Mouse (Mus musculus) frontal cortex, postnatal 25 days (tissue): ENCODE measurements at regions not wholly inside any gene's neighbourhood (a gene's known extent, or its start where the extent isn't known, plus 50 kb on each side); places are given as distances from the start of the nearest gene placed in this dataset.

Experiments used
- DNase-seq, 2 experiments: peaks; one replicate each; pipeline ENCODE4 v3.0.0; 2022; ENCODE audit warnings: low spot score in 2 of 2

DNA sequence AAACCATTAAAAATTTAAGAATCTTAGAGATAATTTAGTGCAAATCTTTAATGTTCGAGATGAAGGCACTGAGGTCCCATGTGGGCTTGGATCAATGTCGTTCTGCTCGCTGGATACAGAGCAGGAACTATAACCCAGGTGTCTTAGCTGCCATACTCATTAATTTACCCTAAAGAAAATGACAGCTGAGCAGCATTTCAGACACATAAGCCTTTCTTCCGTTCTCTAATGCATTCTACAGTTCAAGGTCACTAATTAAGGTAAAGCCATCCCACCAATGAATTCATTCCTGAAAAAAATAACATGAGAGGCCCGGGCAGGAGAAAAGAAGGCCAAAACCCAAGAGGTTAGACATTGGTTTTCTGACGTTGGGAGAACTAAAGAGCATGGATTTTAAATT lies 670.3 kb downstream of the Basp1 start:
- no peak for DNase-seq

DNA sequence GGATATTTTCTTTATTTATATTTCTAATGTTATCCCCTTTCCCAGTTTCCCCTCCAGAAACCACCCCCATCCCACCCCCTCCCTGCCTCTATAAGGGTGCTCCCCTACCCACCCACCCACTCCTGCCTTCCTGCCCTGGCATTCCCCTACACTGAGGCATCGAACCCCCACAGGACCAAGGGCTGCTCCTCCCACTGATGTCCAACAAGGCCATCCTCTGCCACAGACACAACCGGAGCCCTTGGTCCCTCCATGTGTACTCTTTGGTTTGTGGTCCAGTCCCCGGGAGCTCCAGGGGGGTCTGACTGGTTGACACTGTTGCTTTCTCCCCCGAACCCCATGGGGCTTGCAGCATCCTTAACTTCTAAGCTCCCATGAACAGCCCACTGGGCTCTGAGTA lies 688.4 kb downstream of the Basp1 start:
- DNase-seq: no peak

GRCm38 (mm10) chr15:24724664-24725063 lies 688.9 kb downstream of the Basp1 start:
- DNase-seq: peak in 1 of 2 experiments; percentile 22

DNA sequence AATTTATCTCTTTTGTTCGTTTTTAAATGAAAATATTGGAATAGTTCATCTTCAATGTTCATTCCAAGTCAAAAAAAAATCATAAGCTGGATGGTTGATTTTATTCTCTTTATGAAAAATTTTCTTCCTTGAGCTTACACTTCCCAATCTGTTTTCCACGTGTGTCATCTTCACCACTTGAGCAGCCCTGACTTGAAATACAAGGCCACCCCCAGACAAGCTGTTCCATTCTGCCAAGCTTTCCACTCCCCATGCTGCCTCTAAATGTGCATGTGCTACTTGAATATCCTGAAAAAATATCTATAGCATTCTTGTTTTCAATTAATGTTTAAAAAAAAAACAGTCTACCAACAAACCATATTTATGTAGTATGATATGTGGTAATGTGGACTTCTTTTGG lies 693.2 kb downstream of the Basp1 start:
- DNase-seq: peak in 1 of 2 experiments; percentile 24

GRCm38 (mm10) chr15:24682167-24682566 lies 731.4 kb downstream of the Basp1 start:
- DNase-seq: no peak

GRCm38 (mm10) chr15:24648938-24649337 lies 764.6 kb downstream of the Basp1 start:
- no peak for DNase-seq

DNA sequence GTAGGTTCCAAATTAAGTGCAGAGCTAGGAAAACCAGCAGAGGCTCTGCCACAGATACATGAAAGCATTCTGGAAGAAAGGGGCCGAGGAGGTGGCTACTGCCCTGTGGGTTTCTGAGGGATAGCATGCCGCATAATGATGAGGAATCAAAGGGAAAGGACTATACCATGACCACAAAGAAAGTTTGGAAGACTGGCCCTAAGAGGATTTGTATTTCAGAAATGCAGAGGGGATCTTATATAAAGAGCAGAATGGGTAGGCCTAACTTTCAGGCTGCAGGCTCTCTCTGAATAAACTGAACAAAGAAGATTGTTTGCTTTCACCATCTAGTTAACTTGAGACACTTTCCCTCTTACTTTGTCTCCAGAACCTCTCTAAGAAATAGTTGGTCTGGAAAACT lies 777.9 kb downstream of the Basp1 start:
- no peak for DNase-seq

GRCm38 (mm10) chr15:24596242-24596641 lies 817.3 kb downstream of the Basp1 start:
- DNase-seq: peak; percentile 25 to 43

- DNase-seq: peak; percentile 11 to 53
These were observed 824.6 kb downstream of the Basp1 start for GRCm38 (mm10) chr15:24588943-24589342.

DNA sequence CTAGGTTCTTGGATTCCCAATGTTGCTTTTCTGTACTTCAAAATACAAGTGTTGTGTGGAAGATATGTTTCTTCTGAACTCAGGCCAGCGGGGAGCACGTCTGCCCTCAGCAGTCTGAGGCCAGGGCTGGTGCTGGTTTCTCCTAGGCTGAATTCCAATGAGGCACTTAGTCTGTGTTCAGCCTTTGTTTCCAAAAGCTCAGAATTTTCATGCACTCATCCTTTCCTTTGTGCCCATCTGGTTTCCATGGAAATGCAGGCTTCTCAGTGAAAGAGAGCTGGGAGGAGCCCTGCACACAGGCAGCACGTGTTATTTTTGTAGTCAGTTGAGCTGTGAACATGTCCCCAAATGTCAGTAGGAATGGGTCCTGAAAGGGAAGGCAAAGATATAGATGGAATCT lies 846.6 kb downstream of the Basp1 start:
- no peak for DNase-seq

GRCm38 (mm10) chr15:24556806-24557205 lies 856.8 kb downstream of the Basp1 start:
- DNase-seq: no peak

DNA sequence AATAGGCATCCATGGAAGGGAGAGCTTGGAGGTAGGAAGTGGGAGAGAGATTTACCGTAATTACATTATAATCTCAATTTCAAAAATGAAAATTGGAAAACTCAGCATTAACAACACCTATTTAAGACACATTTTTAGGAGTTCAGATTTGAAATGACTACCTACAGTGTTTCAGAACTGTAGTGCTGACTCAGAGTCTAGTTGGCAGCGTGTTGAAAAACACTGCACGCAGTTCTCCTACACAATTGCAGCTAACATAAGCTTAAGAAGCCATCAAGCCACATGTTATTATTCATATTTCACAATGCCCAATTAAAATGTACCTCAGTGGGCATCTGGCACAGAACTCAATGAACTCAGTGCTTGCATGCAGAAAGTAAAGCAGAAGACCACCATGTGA lies 863.5 kb downstream of the Basp1 start:
- DNase-seq: no peak

- DNase-seq: no peak
These were observed 883.5 kb downstream of the Basp1 start for GRCm38 (mm10) chr15:24530065-24530464.

- DNase-seq: no peak
These were observed 886.2 kb downstream of the Basp1 start for GRCm38 (mm10) chr15:24527379-24527778.

DNA sequence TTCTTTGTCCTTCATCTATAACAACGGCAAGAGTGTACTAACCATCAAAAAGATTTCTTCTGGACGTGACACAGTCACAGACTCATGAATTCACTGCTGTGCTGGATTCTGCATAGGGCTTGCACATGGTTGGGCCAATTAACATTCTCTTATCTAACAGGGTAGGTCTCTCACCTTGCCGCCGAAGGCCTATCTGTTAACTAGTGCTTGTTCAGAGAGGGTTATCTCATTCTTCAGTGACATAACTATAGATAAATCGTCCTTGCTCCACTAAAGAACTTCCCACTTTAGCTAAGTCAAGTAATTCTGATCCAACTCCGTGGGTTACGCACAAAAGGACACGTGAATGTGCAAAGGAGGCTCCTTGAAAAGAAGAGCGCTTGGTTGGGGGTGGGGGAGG lies 899.6 kb downstream of the Basp1 start:
- no peak for DNase-seq

GRCm38 (mm10) chr15:24501907-24502559 lies 911.5 kb downstream of the Basp1 start:
- DNase-seq: peak in 1 of 2 experiments; percentile 4

- DNase-seq: no peak
These were observed 927.3 kb downstream of the Basp1 start for GRCm38 (mm10) chr15:24486235-24486634.

DNA sequence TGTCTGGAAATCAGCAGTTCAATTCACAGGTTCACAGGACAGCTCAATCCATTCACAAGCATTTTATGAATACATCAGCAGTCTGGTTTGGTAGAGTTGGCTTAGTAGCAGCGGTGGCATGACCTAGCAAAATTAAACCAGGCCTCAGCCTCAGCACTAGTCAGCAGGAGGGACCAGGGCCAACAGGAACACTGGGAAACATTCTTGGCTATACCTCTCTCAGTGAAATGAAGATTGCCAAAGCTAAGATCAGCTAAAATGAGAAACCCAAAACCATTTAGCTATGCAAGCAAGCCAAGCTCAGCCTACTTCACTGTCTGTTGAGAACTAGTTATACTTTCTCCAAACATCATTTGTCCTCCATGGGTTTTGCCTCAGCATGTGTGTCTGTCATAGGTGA lies 945.3 kb downstream of the Basp1 start:
- DNase-seq: no peak

DNA sequence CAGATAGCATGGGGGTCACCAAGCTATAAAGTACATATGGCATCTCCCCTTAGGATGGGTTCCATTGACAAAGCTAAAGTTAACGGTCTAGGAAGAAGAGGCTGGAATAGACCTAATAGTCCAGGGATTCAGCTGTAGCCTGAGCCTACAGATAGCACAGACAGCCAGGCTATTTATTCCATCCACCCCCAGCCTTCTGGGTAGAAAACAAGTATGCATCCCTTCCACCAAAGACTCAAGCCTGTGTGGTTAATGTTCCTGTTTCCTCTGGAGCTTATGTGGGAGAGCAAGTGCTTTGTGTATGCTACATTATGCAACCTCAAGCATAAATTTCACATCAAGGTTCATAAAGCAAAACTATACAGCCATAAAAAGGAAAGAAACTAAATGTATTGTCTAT lies 955.8 kb downstream of the Basp1 start:
- no peak for DNase-seq

- DNase-seq: no peak
These were observed 980.5 kb downstream of the Basp1 start for GRCm38 (mm10) chr15:24433083-24433482.

DNA sequence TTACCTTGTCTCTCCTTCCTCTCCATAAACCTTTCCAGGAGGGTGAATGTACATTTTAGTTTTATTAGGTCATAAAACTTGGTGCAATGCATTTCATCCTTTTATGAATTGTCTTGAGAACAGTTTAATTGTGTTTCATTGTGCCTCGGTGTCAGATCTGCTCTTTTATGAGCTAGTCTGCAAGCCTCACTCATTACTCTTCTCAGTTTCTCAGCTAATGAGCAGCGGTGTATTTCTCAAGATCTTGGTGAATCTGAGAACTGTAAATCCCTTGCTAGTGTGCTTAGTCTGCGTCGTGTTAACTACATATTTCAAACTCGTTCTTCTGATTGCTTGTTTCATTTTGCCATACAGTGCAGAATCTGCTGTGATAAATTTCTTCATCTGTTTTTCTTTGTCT lies 984.4 kb downstream of the Basp1 start:
- DNase-seq: no peak

DNA sequence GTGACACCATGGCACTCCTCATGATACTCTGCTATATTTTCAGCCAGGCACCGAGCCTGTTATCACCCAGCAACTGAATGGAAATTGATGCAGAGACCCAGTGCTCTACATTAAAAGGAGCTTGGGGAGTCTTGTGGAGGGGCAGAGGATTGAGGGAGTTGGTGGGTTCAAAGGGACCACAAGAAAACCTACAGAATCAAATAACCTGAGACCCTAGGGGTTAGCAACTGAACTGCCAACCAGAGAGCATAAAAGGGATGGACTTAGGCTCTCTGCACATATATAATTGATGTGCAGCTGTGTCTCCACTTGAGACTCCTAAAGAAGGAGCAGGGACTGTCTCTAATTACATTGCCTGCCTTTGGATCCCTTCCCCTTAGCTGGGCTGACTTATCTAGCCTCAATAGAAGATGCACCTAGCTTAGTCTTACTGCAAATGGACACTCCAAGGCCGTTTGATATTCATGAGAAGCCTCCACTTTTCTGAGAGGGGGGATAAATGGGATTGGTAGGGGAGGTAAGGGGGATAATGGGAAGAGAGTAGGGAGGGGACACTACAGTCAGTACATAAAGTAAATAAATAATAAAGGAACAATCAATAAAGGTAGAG lies 991.1 kb downstream of the Basp1 start:
- DNase-seq: no peak

GRCm38 (mm10) chr15:24419736-24420135 lies 993.8 kb downstream of the Basp1 start:
- no peak for DNase-seq

DNA sequence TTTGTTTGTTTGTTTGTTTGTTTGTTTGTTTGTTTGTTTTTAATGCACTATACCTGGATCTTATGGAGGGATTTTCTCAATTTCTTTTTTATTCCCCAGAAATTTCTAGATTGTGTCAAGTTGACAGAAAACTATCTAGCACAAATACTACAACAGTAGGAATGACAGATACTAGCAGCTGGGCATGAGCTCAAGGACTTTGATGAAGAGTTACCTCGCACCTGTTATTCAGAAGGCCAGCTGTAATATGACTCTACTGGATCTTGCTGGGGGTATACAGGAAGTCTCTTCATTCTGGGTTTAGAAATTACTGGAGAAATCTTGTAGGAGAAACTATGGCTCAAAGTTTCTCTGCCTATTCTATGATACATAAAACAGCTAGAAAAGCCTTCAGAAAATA lies 994.4 kb downstream of the Basp1 start:
- DNase-seq: no peak
